Mouse (Mus musculus) kidney, postnatal 0 days (tissue): ENCODE measurements around the gene Daw1. TPM values are rescaled to one million over a fixed set of nuclear protein-coding genes. Genes with fewer than 3 reads are reported as not detected.

Source experiments
- ATAC-seq: fragments of 200-750 bp; cut with Nextera tagmentation; replicated peaks from 2 replicates; pipeline ENCODE4 v1.8.0; 2017; ENCODE audit warnings: low read depth, moderate number of reproducible peaks, moderate TSS enrichment, moderate library complexity; ENCODE audit not compliant: low FRiP score
- DNase-seq: peaks from one replicate; pipeline ENCODE4 v3.0.0-alpha.2; 2016; ENCODE audit warnings: low spot score
- H3K27ac ChIP-seq: fragments of 300-500 bp; sonication (generic); 2 replicates; pipeline ENCODE4 v1.5.1; 2014; ENCODE audit warnings: mild to moderate bottlenecking
- H3K27me3 ChIP-seq: fragments of 300-500 bp; sonication (generic); 2 replicates; pipeline ENCODE4 v1.6.1; 2014; ENCODE audit warnings: low read length, mixed read lengths; ENCODE audit not compliant: insufficient read depth
- H3K36me3 ChIP-seq: fragments of 300-500 bp; sonication (generic); 2 replicates; pipeline ENCODE4 v1.6.1; 2014; ENCODE audit warnings: low read length, mixed read lengths; ENCODE audit not compliant: insufficient read depth
- H3K4me1 ChIP-seq: fragments of 300-500 bp; sonication (generic); replicated peaks from 2 replicates; pipeline ENCODE4 v1.6.1; 2014; ENCODE audit warnings: antibody characterized with exemption, low read length, mixed read lengths; ENCODE audit not compliant: insufficient read depth
- H3K4me2 ChIP-seq: fragments of 300-500 bp; sonication (generic); 2 replicates; pipeline ENCODE4 v1.6.1; 2014; ENCODE audit warnings: mild to moderate bottlenecking, low read length, moderate library complexity, mixed read lengths
- H3K4me3 ChIP-seq: fragments of 300-500 bp; sonication (generic); replicated peaks from 2 replicates; pipeline ENCODE4 v1.5.1; 2014; ENCODE audit warnings: low read depth, low read length
- H3K9ac ChIP-seq: fragments of 300-500 bp; sonication (generic); 2 replicates; pipeline ENCODE4 v1.6.1; 2014; ENCODE audit warnings: low read depth, low read length
- H3K9me3 ChIP-seq: fragments of 300-500 bp; sonication (generic); replicated peaks from 2 replicates; pipeline ENCODE4 v1.6.1; 2016; ENCODE audit warnings: low read length, inconsistent platforms, mixed read lengths
- CTCF ChIP-seq: IDR thresholded peaks from 2 replicates; pipeline ENCODE4 v1.5.1; 2016; ENCODE audit warnings: antibody characterized with exemption, low read depth, mild to moderate bottlenecking, moderate library complexity
- WGBS: fragments of 180-500 bp; shearing (Covaris S2); extraction: QIAGEN DNeasy Blood & Tissue Kit; methylation state at CpG from one replicate; pipeline ENCODE4 v1.1.7; 2014; 5-methylcytosine and 5-hydroxymethylcytosine counted together
- polyA plus RNA-seq: library from polyadenylated mRNA; unstranded; fragments of >200 nt; fragmentation: Nextera tagmentation; extraction: Ambion mirVana; gene quantifications from 2 replicates; pipeline ENCODE4 v1.2.1, GENCODE M21; 2015

The Daw1 gene
- polyA plus RNA-seq, 1 experiment from 2014 or later = 0.38 TPM

DNA sequence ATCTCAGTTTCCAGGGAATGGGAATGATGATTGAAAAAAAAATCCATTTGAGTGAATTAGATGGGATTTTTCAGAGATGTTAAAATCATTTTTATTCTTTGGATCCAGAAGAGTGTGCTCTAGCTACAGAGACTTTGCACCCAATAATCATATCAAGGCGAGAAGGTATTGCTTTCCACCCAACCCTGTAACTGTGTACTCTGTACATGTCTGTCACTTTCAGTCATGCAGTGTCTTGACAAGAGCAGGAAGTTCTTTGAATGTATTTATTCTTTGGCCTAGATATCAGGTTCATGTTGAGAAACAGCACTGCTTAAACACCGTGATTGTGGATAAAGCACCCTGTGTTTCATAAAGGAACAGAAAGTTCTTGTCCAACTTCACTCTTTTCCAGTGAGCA lies 13.0 kb upstream of the Daw1 start:
- H3K36me3 ChIP-seq = no peaks in the 10 kb centered on the region
- H3K9me3 ChIP-seq = no peaks in the 10 kb centered on the region
- no peak for DNase-seq
- ATAC-seq = no peak
- no peaks in the 10 kb centered on the region for H3K27me3 ChIP-seq
- H3K9ac ChIP-seq = no peak overlapping the region
- no peak overlapping the region for H3K4me2 ChIP-seq
- no peak overlapping the region for H3K27ac ChIP-seq
- WGBS = 88% methylated on average over 2 of the region's 2 CpGs
- TF ChIP-seq CTCF = no peak
- H3K4me3 ChIP-seq = no peak overlapping the region
- no peaks in the 10 kb centered on the region for H3K4me1 ChIP-seq

DNA sequence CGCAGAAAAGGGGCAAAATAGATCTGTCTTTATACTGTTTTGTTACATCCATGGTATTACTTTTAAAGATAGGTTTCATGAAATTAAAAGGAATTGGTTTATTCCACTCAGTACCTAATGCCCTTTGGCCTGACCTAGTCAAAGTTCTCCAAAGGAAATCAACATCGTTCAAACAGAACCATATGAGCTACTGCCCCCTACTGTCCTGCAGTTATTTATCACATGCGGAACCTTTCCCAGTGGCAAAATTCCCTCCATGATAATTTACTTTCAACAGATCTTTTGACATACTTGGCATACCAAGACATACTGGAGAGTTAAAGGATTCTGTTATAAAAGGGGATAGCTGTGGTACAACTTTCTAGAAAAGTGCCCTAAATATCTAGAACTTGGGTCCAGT lies 9.3 kb upstream of the Daw1 start:
- Histone ChIP-seq H3K4me3 (no peak overlapping the region), H3K27ac (no peak overlapping the region), H3K4me1 (no peaks in the 10 kb centered on the region), H3K36me3 (no peaks in the 10 kb centered on the region), H3K9me3 (no peaks in the 10 kb centered on the region), H3K27me3 (no peaks in the 10 kb centered on the region), H3K9ac (no peak overlapping the region), H3K4me2 (no peak overlapping the region)
- TF ChIP-seq CTCF = peak; percentile 60
- no peak for ATAC-seq
- DNase-seq = no peak
- 70% methylated on average over 3 of the region's 3 CpGs for WGBS

GRCm38 (mm10) chr1:83152961-83153360 lies 6.6 kb upstream of the Daw1 start:
- ATAC-seq (no peak), DNase-seq (peak; percentile 22)

GRCm38 (mm10) chr1:83156876-83157275 lies 2.7 kb upstream of the Daw1 start:
- no peak for TF ChIP-seq CTCF
- WGBS = 59% methylated on average over 1 of the region's 1 CpGs
- Histone ChIP-seq H3K27ac (no peak overlapping the region), H3K4me2 (no peak overlapping the region), H3K9ac (no peak overlapping the region), H3K9me3 (no peaks in the 10 kb centered on the region), H3K36me3 (no peaks in the 10 kb centered on the region), H3K4me1 (no peaks in the 10 kb centered on the region), H3K4me3 (no peak overlapping the region), H3K27me3 (no peaks in the 10 kb centered on the region)
- DNase-seq (no peak), ATAC-seq (peak; percentile 30; the same call in 1 of the 2 replicates)

More at GRCm38 (mm10) chr1:83152961-83153360, 6.6 kb upstream of the Daw1 start:
- no peaks in the 10 kb centered on the region for H3K9me3 ChIP-seq
- WGBS = 79% methylated on average over 3 of the region's 3 CpGs
- H3K4me3 ChIP-seq = no peak overlapping the region
- no peaks in the 10 kb centered on the region for H3K36me3 ChIP-seq
- H3K4me2 ChIP-seq = no peak overlapping the region
- H3K27ac ChIP-seq = no peak overlapping the region
- no peaks in the 10 kb centered on the region for H3K4me1 ChIP-seq
- TF ChIP-seq CTCF = no peak
- no peak overlapping the region for H3K9ac ChIP-seq
- no peaks in the 10 kb centered on the region for H3K27me3 ChIP-seq

- TF ChIP-seq CTCF = no peak
- Histone ChIP-seq H3K27me3 (no peaks in the 10 kb centered on the region), H3K4me2 (no peak overlapping the region), H3K4me1 (no peaks in the 10 kb centered on the region), H3K36me3 (no peaks in the 10 kb centered on the region), H3K4me3 (no peak overlapping the region), H3K9me3 (no peaks in the 10 kb centered on the region), H3K27ac (peak overlapping the region; percentile 47; the same call in 1 of the 2 replicates), H3K9ac (no peak overlapping the region)
- WGBS = 47% methylated on average over 3 of the region's 3 CpGs
- peak; percentile 85 for ATAC-seq
- DNase-seq = peak; percentile 19
Measured at GRCm38 (mm10) chr1:83161658-83162057, 2.1 kb downstream of the Daw1 start.

DNA sequence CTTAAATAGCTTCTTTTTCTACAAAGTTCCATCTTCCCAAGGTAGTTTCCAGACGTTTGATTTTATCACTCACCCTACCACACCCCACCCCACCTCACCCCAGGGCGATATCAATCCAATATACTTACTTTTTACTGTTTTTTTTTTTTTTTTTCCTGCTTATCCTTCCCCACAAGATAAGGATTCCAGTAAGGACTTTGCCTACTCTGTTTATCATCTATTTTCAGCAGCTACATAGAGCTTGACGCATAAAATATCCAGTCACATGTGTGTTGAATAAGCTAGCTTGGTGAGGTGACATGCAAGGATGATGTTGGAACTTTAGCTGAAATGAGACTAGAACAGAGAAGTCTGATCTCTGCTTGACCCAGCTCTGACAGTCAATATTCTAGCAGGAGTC lies 4.5 kb downstream of the Daw1 start:
- H3K4me3 ChIP-seq = no peak overlapping the region
- H3K9ac ChIP-seq = no peak overlapping the region
- ATAC-seq = no peak
- no peak overlapping the region for H3K27ac ChIP-seq
- DNase-seq = no peak
- H3K36me3 ChIP-seq = no peaks in the 10 kb centered on the region
- H3K27me3 ChIP-seq = no peaks in the 10 kb centered on the region
- 85% methylated on average over 3 of the region's 3 CpGs for WGBS
- no peaks in the 10 kb centered on the region for H3K9me3 ChIP-seq
- no peaks in the 10 kb centered on the region for H3K4me1 ChIP-seq
- H3K4me2 ChIP-seq = no peak overlapping the region
- TF ChIP-seq CTCF = no peak

DNA sequence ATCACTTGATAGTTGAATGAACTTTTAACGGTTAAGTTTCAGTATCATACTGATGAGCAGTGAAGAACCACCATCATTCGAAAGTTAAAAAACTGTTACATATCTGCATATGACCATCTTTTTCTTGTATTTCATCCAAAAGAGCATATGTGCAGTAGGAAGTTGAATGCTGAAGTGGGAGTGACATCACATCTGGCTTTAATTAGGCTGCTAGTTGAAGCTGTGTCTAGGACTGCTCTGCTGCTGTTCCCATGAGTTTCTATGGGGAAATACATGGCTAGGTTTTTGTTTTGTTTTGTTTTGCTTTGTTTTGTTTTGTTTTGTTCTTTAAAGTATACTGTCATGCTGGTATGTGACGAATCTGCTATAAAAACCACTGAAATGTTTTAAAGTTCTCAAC lies 9.6 kb downstream of the Daw1 start:
- Histone ChIP-seq H3K4me3 (no peak overlapping the region), H3K36me3 (no peaks in the 10 kb centered on the region), H3K4me1 (no peaks in the 10 kb centered on the region), H3K27ac (no peak overlapping the region), H3K9ac (no peak overlapping the region), H3K4me2 (no peak overlapping the region), H3K9me3 (no peaks in the 10 kb centered on the region), H3K27me3 (no peaks in the 10 kb centered on the region)
- 76% methylated on average over 3 of the region's 3 CpGs for WGBS
- no peak for TF ChIP-seq CTCF
- ATAC-seq (no peak), DNase-seq (peak; percentile 12)
